Mouse (Mus musculus) MEL (cell line): ENCODE measurements around the gene Mrgprg. TPM values are rescaled to one million over a fixed set of nuclear protein-coding genes. Genes with fewer than 3 reads are reported as not detected.

Experiments used
- DNase-seq: peaks from one replicate; pipeline ENCODE4 v3.0.0; 2011; ENCODE audit warnings: low read depth, low spot score
- H3K27ac ChIP-seq: 2 replicates; pipeline ENCODE4 v1.5.1; 2012; ENCODE audit warnings: low read depth, mild to moderate bottlenecking, control low read depth, low read length, moderate library complexity; ENCODE audit not compliant: control insufficient read depth
- H3K27me3 ChIP-seq, 2 experiments: fragments of 150-350 bp in 1 of 2; sonication (generic) in 1 of 2; 2 replicates each; pipeline ENCODE4 v1.6.1; 2012; ENCODE audit warnings: low read length in 2 of 2, mild to moderate bottlenecking in 2 of 2, improper control_type of control experiment in 1 of 2, moderate library complexity in 1 of 2; ENCODE audit not compliant: insufficient read depth in 2 of 2, control insufficient read depth in 1 of 2
- H3K36me3 ChIP-seq, 2 experiments: 2 replicates each; pipeline ENCODE4 v1.6.1; 2012 to 2014; ENCODE audit warnings: low read length in 2 of 2, improper control_type of control experiment in 1 of 2, inconsistent platforms in 1 of 2, mild to moderate bottlenecking in 1 of 2; ENCODE audit not compliant: insufficient read depth in 2 of 2, control insufficient read depth in 1 of 2
- H3K4me1 ChIP-seq, 2 experiments: fragments of 150-350 bp in 1 of 2; sonication (generic) in 1 of 2; 2 replicates each; pipeline ENCODE4 v1.6.1; 2012; ENCODE audit warnings: low read length in 2 of 2, improper control_type of control experiment in 1 of 2, mild to moderate bottlenecking in 1 of 2; ENCODE audit not compliant: insufficient read depth in 2 of 2, control insufficient read depth in 1 of 2
- H3K4me3 ChIP-seq, 2 experiments: fragments of 150-350 bp in 1 of 2; sonication (generic) in 1 of 2; 2 replicates each; pipeline ENCODE4 v1.5.1; 2012; ENCODE audit warnings: low read depth in 2 of 2, low read length in 2 of 2, mild to moderate bottlenecking in 2 of 2, moderate library complexity in 2 of 2, control low read depth in 1 of 2, improper control_type of control experiment in 1 of 2; ENCODE audit not compliant: control insufficient read depth in 1 of 2, insufficient read depth in 1 of 2
- H3K79me2 ChIP-seq: 2 replicates; pipeline ENCODE4 v1.6.1; 2012; ENCODE audit warnings: mild to moderate bottlenecking, low read length, moderate library complexity; ENCODE audit not compliant: control insufficient read depth, poor library complexity, insufficient read depth
- H3K9ac ChIP-seq: 2 replicates; pipeline ENCODE4 v1.6.1; 2012; ENCODE audit warnings: low read depth, mild to moderate bottlenecking, control low read depth, low read length, moderate library complexity; ENCODE audit not compliant: control insufficient read depth, poor library complexity, severe bottlenecking
- H3K9me3 ChIP-seq: fragments of 150-350 bp; sonication (generic); replicated peaks from 2 replicates; pipeline ENCODE4 v1.6.1; 2012; ENCODE audit warnings: mild to moderate bottlenecking, low read length, improper control_type of control experiment, moderate library complexity; ENCODE audit not compliant: insufficient read depth
- CHD1 ChIP-seq: IDR thresholded peaks from 2 replicates; pipeline ENCODE4 v1.6.1; 2012; ENCODE audit warnings: low read depth, mild to moderate bottlenecking, inconsistent platforms, low read length, improper control_type of control experiment
- CHD2 ChIP-seq: IDR thresholded peaks from 2 replicates; pipeline ENCODE4 v1.6.1; 2011; ENCODE audit warnings: low read length, improper control_type of control experiment
- E2F4 ChIP-seq: IDR thresholded peaks from 2 replicates; pipeline ENCODE4 v1.6.1; 2011; ENCODE audit warnings: low read depth, low read length, improper control_type of control experiment, borderline replicate concordance
- ELF1 ChIP-seq: IDR thresholded peaks from 2 replicates; pipeline ENCODE4 v1.6.1; 2014; ENCODE audit warnings: low read depth, mild to moderate bottlenecking, inconsistent platforms, low read length, improper control_type of control experiment, moderate library complexity
- ETS1 ChIP-seq: IDR thresholded peaks from 2 replicates; pipeline ENCODE4 v1.6.1; 2012; ENCODE audit warnings: low read depth, mild to moderate bottlenecking, inconsistent platforms, low read length, improper control_type of control experiment, moderate library complexity
- HCFC1 ChIP-seq: IDR thresholded peaks from 2 replicates; pipeline ENCODE4 v1.6.1; 2012; ENCODE audit warnings: low read depth, mild to moderate bottlenecking, inconsistent platforms, low read length, improper control_type of control experiment, moderate library complexity
- JUND ChIP-seq: IDR thresholded peaks from 2 replicates; pipeline ENCODE4 v1.6.1; 2011; ENCODE audit warnings: low read depth, mild to moderate bottlenecking, improper control_type of control experiment, low read length
- MAFK ChIP-seq: IDR thresholded peaks from 2 replicates; pipeline ENCODE4 v1.6.1; 2011; ENCODE audit warnings: low read depth, mild to moderate bottlenecking, low read length, improper control_type of control experiment, borderline replicate concordance
- MAX ChIP-seq: IDR thresholded peaks from 2 replicates; pipeline ENCODE4 v1.6.1; 2011; ENCODE audit warnings: low read length, improper control_type of control experiment
- MAZ ChIP-seq: IDR thresholded peaks from 2 replicates; pipeline ENCODE4 v1.6.1; 2012; ENCODE audit warnings: low read depth, mild to moderate bottlenecking, inconsistent platforms, low read length, improper control_type of control experiment
- MEF2A ChIP-seq: IDR thresholded peaks from 2 replicates; pipeline ENCODE4 v1.6.1; 2014; ENCODE audit warnings: low read depth, mild to moderate bottlenecking, inconsistent platforms, low read length, improper control_type of control experiment; ENCODE audit not compliant: poor library complexity, insufficient replicate concordance, severe bottlenecking; ENCODE audit errors: extremely low read depth
- MYB ChIP-seq: IDR thresholded peaks from 2 replicates; pipeline ENCODE4 v1.6.1; 2011; ENCODE audit warnings: mild to moderate bottlenecking, low read depth, low read length, improper control_type of control experiment
- NELFE ChIP-seq: IDR thresholded peaks from 2 replicates; pipeline ENCODE4 v1.6.1; 2011; ENCODE audit warnings: low read depth, low read length, improper control_type of control experiment
- NRF1 ChIP-seq: IDR thresholded peaks from 2 replicates; pipeline ENCODE4 v1.6.1; 2014; ENCODE audit warnings: low read depth, mild to moderate bottlenecking, inconsistent platforms, low read length, improper control_type of control experiment, moderate library complexity; ENCODE audit not compliant: poor library complexity, insufficient read depth, severe bottlenecking
- POLR2A ChIP-seq, 2 experiments: IDR thresholded peaks; 2 replicates each; pipeline ENCODE4 v1.6.1; 2011 to 2012; ENCODE audit warnings: low read length in 2 of 2, mild to moderate bottlenecking in 2 of 2, control low read depth in 1 of 2, improper control_type of control experiment in 1 of 2, low read depth in 1 of 2, moderate library complexity in 1 of 2; ENCODE audit not compliant: control insufficient read depth in 1 of 2, insufficient read depth in 1 of 2, poor library complexity in 1 of 2
- POLR2AphosphoS5 ChIP-seq: IDR thresholded peaks from 2 replicates; pipeline ENCODE4 v1.6.1; 2012; ENCODE audit warnings: low read depth, borderline replicate concordance, mild to moderate bottlenecking, inconsistent platforms, low read length, moderate library complexity, mixed read lengths
- RAD21 ChIP-seq: IDR thresholded peaks from 2 replicates; pipeline ENCODE4 v1.6.1; 2011; ENCODE audit warnings: mild to moderate bottlenecking, low read depth, low read length, improper control_type of control experiment
- RCOR1 ChIP-seq: IDR thresholded peaks from 2 replicates; pipeline ENCODE4 v1.6.1; 2012; ENCODE audit warnings: low read depth, mild to moderate bottlenecking, inconsistent platforms, low read length, improper control_type of control experiment
- SIN3A ChIP-seq: IDR thresholded peaks from 2 replicates; pipeline ENCODE4 v1.6.1; 2012; ENCODE audit warnings: low read length, improper control_type of control experiment, inconsistent platforms
- TAL1 ChIP-seq: IDR thresholded peaks from 2 replicates; pipeline ENCODE4 v1.6.1; 2012; ENCODE audit warnings: mild to moderate bottlenecking, inconsistent platforms, low read length, moderate library complexity, mixed read lengths
- TCF12 ChIP-seq: IDR thresholded peaks from 2 replicates; pipeline ENCODE4 v1.6.1; 2014; ENCODE audit warnings: low read depth, mild to moderate bottlenecking, inconsistent platforms, low read length, improper control_type of control experiment, moderate library complexity
- UBTF ChIP-seq: IDR thresholded peaks from 2 replicates; pipeline ENCODE4 v1.6.1; 2012; ENCODE audit warnings: low read depth, mild to moderate bottlenecking, inconsistent platforms, low read length, improper control_type of control experiment, moderate library complexity, borderline replicate concordance; ENCODE audit not compliant: insufficient read depth
- USF1 ChIP-seq: IDR thresholded peaks from 2 replicates; pipeline ENCODE4 v1.6.1; 2014; ENCODE audit warnings: low read depth, mild to moderate bottlenecking, inconsistent platforms, low read length, improper control_type of control experiment, moderate library complexity
- USF2 ChIP-seq, 2 experiments: IDR thresholded peaks; 2 replicates each; pipeline ENCODE4 v1.6.1; 2011 to 2012; ENCODE audit warnings: improper control_type of control experiment in 2 of 2, low read length in 2 of 2, borderline replicate concordance in 1 of 2, inconsistent platforms in 1 of 2, low read depth in 1 of 2, mild to moderate bottlenecking in 1 of 2; ENCODE audit not compliant: insufficient read depth in 1 of 2
- ZKSCAN1 ChIP-seq: IDR thresholded peaks from 2 replicates; pipeline ENCODE4 v1.6.1; 2012; ENCODE audit warnings: low read depth, mild to moderate bottlenecking, inconsistent platforms, low read length, improper control_type of control experiment, moderate library complexity
- ZMIZ1 ChIP-seq: IDR thresholded peaks from 2 replicates; pipeline ENCODE4 v1.6.1; 2012; ENCODE audit warnings: low read depth, mild to moderate bottlenecking, inconsistent platforms, low read length, improper control_type of control experiment, moderate library complexity
- ZNF384 ChIP-seq: IDR thresholded peaks from 2 replicates; pipeline ENCODE4 v1.6.1; 2012; ENCODE audit warnings: low read depth, mild to moderate bottlenecking, inconsistent platforms, low read length, improper control_type of control experiment
- polyA plus RNA-seq, 2 experiments: library from polyadenylated mRNA; stranded (reverse) in 1 of 2; unstranded in 1 of 2; fragments of >175 nt in 1 of 2; fragments of >200 nt in 1 of 2; gene quantifications; 2 replicates each; pipeline versions ENCODE4 v1.2.1 to v1.2.4; 2012; ENCODE audit warnings: low replicate concordance in 2 of 2, low read depth in 1 of 2; ENCODE audit not compliant: insufficient read length in 2 of 2, insufficient read depth in 1 of 2, missing spikeins in 1 of 2
- total RNA-seq: library from RNA; depleted of rRNA; stranded (reverse); fragments of 300-350 nt; gene quantifications from 2 replicates; pipeline ENCODE4 v1.2.3, GENCODE M21; 2012

Gene Mrgprg
- total and polyA plus RNA-seq, 3 experiments = not detected

- DNase-seq = no peak
- H3K9me3 ChIP-seq = no peaks in the 10 kb centered on the region
- no peak overlapping the region for H3K4me3 ChIP-seq
- TF ChIP-seq TAL1 (no peak), POLR2AphosphoS5 (no peak), UBTF (no peak), MAFK (no peak)
- H3K27me3 ChIP-seq = no peaks in the 10 kb centered on the region
- H3K36me3 ChIP-seq = no peaks in the 10 kb centered on the region; a peak in 2 of 4 replicates
- H3K79me2 ChIP-seq = no peaks in the 10 kb centered on the region
- H3K27ac ChIP-seq = no peak overlapping the region
- H3K4me1 ChIP-seq = no peaks in the 10 kb centered on the region
- no peak overlapping the region for H3K9ac ChIP-seq
Observed at GRCm38 (mm10) chr7:143792336-143792985, 25.7 kb upstream of the Mrgprg start.

DNA sequence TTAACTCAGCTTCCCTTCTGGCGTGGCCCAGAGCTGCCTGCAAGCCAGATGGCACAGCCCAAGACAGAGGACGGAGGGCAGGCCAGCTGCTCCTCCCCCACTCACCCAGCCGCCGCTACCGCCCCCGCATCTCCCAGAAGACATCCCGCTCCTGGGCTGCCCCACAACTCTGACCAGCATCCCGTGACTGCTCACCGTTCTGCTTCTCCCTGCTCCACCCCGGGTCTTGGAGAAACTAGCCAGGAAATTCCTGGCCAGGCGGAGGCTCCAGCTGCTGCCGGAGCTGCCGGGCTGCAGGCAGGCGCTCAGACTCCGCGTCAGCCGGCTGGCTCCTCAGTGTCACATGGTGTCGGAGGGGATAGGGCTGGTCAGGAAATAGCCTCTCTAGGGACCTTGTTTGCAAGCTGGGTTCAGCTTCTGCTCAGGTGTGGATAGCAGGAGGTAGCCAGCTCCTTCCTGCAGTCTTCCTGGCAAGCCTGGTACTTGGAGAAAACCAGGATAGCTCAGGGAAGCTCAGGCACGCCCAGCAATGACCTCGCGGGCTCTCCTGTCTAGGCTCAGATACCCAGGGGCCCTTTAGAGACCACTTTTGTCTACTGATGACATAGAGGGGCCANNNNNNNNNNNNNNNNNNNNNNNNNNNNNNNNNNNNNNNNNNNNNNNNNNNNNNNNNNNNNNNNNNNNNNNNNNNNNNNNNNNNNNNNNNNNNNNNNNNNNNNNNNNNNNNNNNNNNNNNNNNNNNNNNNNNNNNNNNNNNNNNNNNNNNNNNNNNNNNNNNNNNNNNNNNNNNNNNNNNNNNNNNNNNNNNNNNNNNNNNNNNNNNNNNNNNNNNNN, 17.4 kb upstream of the Mrgprg start, which contains the start of gene Mrgpre:
TSS of gene Mrgpre (minus strand) at position 505 of the 834 bp plus-strand sequence.
- DNase-seq = peak; percentile 39
- Histone ChIP-seq H3K4me1 (peaks cover 2 to 16% of the 10 kb centered on the region in 2 experiments), H3K36me3 (no peaks in the 10 kb centered on the region; a peak in 2 of 4 replicates), H3K27ac (no peak within 1 kb of the TSS; the same call in 1 of the 2 replicates), H3K9me3 (no peaks in the 10 kb centered on the region), H3K9ac (peak within 1 kb of the TSS; percentile 65), H3K27me3 (no peaks in the 10 kb centered on the region), H3K79me2 (no peaks in the 10 kb centered on the region), H3K4me3 (peak within 1 kb of the TSS; percentile 53 to 78)
- TF ChIP-seq TAL1 = no peak
- no peak for TF ChIP-seq E2F4
- 0 out of 2 replicates have a peak, but pooled peaks have one; percentile 24 for TF ChIP-seq ELF1
- TF ChIP-seq CHD1 = no peak
- no peak for TF ChIP-seq POLR2AphosphoS5
- no peak for TF ChIP-seq CHD2
- no peak for TF ChIP-seq ETS1
- TF ChIP-seq ZKSCAN1 = no peak
- no peak for TF ChIP-seq RCOR1
- no peak for TF ChIP-seq NRF1
- TF ChIP-seq USF2 (IDR thresholded peaks at IDR 0.05; ENCODE audit: borderline replicate concordance in 1 of 2, insufficient read depth in 1 of 2, low read depth in 1 of 2, low read length in 2 of 2) = no peak
- no peak for TF ChIP-seq JUND
- TF ChIP-seq MAFK = no peak
- no peak for TF ChIP-seq ZMIZ1
- TF ChIP-seq MEF2A = no peak
- peak; percentile 70 for TF ChIP-seq USF1
- TF ChIP-seq RAD21 = no peak
- TF ChIP-seq SIN3A = peak; percentile 31; the same call in 1 of the 2 replicates
- no peak for TF ChIP-seq MAZ
- TF ChIP-seq MAX = 0 out of 2 replicates have a peak, but pooled peaks have one; percentile 30
- TF ChIP-seq TCF12 = 0 out of 2 replicates have a peak, but pooled peaks have one; percentile 8
- 0 out of 2 replicates have a peak, but pooled peaks have one; percentile 27 for TF ChIP-seq HCFC1
- TF ChIP-seq ZNF384 = no peak
- peak; percentile 16; the same call in 1 of the 2 replicates for TF ChIP-seq NELFE
- no peak for TF ChIP-seq POLR2A (IDR thresholded peaks at IDR 0.05; ENCODE audit: control insufficient read depth in 1 of 2, insufficient read depth in 1 of 2, low read depth in 1 of 2, low read length in 2 of 2, poor library complexity in 1 of 2)
- TF ChIP-seq MYB = no peak
